Mouse (Mus musculus): ENCODE data around the gene Vps13a. TPM values are rescaled to one million over a fixed set of nuclear protein-coding genes. Genes with fewer than 3 reads are reported as not detected.

The Vps13a gene
- polyA plus RNA-seq (2014; fragmentation: Illumina TruSeq; extraction: RNeasy Lipid Tissue Mini Kit (QIAGEN cat#74804); ENCODE audit: insufficient read depth, low read depth, low replicate concordance), result 9.2 TPM

GRCm38 (mm10) chr19:16780790-16781384 lies at the start of gene Vps13a:
TSS of gene Vps13a (minus strand) at chr19:16780933.

Other genes with a start within 250 kb of the Vps13a start
- not detected for gene Foxb2, start 92.9 kb upstream of the Vps13a start, polyA plus RNA-seq (2014; fragmentation: Illumina TruSeq; extraction: RNeasy Lipid Tissue Mini Kit (QIAGEN cat#74804); ENCODE audit: insufficient read depth, low read depth, low replicate concordance)
- gene Prune2, start 175.2 kb upstream of the Vps13a start, polyA plus RNA-seq (2014; fragmentation: Illumina TruSeq; extraction: RNeasy Lipid Tissue Mini Kit (QIAGEN cat#74804); ENCODE audit: insufficient read depth, low read depth, low replicate concordance), result 0.65 TPM

Measured in lung, adult 10 weeks (tissue).